Mouse (Mus musculus): ENCODE data around the gene Dhrs7c.

The Dhrs7c gene

GRCm38 (mm10) chr11:67845193-67845592 lies 47.2 kb downstream of the Dhrs7c start:
- DNase-seq: no peak

- no peak for DNase-seq
Measured at GRCm38 (mm10) chr11:67851770-67852169, 53.8 kb downstream of the Dhrs7c start.

GRCm38 (mm10) chr11:67853996-67854395 lies 56.0 kb downstream of the Dhrs7c start:
- no peak for DNase-seq

GRCm38 (mm10) chr11:67855035-67855434 lies 57.0 kb downstream of the Dhrs7c start:
- peak; percentile 17 for DNase-seq

GRCm38 (mm10) chr11:67858518-67858917 lies 60.5 kb downstream of the Dhrs7c start:
- DNase-seq: no peak

- no peak for DNase-seq
Measured at GRCm38 (mm10) chr11:67860743-67861398, 62.9 kb downstream of the Dhrs7c start.

GRCm38 (mm10) chr11:67861399-67861838 lies 63.4 kb downstream of the Dhrs7c start:
- no peak for DNase-seq

- no peak for DNase-seq
Measured at GRCm38 (mm10) chr11:67865100-67865499, 67.1 kb downstream of the Dhrs7c start.
